Comparison of ENCODE assay signal across 7 mouse cellular contexts in the genomic region with DNA sequence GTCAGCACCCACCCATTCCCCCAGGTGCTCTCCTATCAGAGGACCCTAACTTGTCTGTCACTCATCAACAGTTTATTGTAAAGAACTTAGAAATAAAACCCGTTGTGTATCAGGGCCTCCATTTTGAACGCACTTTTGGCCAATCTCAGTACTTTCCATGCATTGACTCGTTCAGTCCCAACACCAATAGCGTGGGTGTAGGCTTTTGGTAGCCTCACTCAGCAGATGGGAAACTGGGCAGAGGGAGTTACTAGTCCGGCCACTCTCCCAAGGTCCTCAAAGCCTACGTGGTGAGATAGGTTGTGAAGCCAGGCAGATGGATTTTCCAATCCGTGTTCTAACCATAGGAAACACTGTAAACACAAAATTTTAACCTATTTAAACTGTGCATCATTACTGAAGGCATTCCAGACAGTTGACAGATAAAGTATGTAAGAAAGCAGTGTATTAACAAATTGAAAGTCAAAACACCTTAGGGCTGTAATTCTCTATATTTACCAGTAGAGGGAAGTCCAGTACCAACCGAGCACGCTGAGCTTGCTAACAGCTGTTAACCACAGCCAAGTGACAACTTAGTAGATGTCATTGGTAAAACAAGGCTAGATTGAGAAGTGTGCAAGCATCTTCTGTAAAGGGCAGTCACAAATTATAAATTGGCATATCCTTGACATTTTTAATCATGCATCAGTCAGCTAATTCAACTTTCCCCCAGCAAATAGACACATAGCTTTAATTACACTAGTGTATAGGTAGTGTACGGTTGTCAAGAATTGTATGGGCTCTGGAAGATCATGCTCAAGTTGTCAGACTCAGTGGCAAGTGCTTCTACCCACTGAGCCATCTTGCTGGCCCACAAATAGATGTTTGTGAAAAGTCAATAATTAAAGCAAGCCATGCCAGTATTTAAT. TPM values are rescaled to one million over a fixed set of nuclear protein-coding genes. Genes with fewer than 3 reads are reported as not detected.
DNase-seq lines count a peak whose midpoint lies in the region; TF ChIP-seq lines count a peak whose summit lies in the region.

No protein-coding gene starts in this region.

- intact Hi-C loops in gastrocnemius, postnatal 36 days (cut with DNase I): loop anchor here (5.0 kb wide), 2 partner anchors 566 to 581 kb away; no protein-coding TSS in a partner anchor

- peak; percentile 33 for DNase-seq in kidney, adult 9 months
- no peak for DNase-seq in kidney, postnatal 25 days
- peak; percentile 36 for DNase-seq in ES-CJ7 (ENCODE audit: low read depth, low spot score)
- DNase-seq in brain, embryonic 14.5 days (ENCODE audit: low read depth): peak; percentile 81
- peak; percentile 20 for DNase-seq in lung, postnatal 25 days (ENCODE audit: low spot score)
- DNase-seq in left cerebral cortex, adult 11 months (ENCODE audit: low spot score): no peak
- no peak for DNase-seq in gastrocnemius, postnatal 36 days

- no peak for TF ChIP-seq POLR2A in brain, embryonic 14.5 days (IDR thresholded peaks at IDR 0.05; ENCODE audit: borderline replicate concordance, extremely low read depth, insufficient read depth, insufficient read length, poor library complexity, severe bottlenecking)

- TF ChIP-seq CTCF in brain, embryonic 14.5 days (IDR thresholded peaks at IDR 0.05; ENCODE audit: borderline replicate concordance, extremely low read depth, insufficient read depth, insufficient read length): peak; percentile 71; the same call in 1 of the 2 replicates

RNA-seq across cellular contexts. Expression of a gene that starts 14.2 kb away (rescaled TPM):
- 3.1 and 4.2 TPM in 2 replicates for polyA plus RNA-seq in brain, embryonic 14.5 days (2012; rRNA removed)
- under 1 TPM; 0.23 to 0.27 TPM for total RNA-seq in gastrocnemius, postnatal 36 days (2021)

RNA-seq across cellular contexts. Expression of a gene that starts 49.5 kb away (rescaled TPM):
- 73.3 and 87.8 TPM in 2 replicates for polyA plus RNA-seq in brain, embryonic 14.5 days (2012; rRNA removed)
- 10 to 100 TPM; 39.4 to 50.0 TPM for total RNA-seq in gastrocnemius, postnatal 36 days (2021)

Comparison
In these comparisons a context has a peak if more than half of its experiments do, and no peak if none do; other contexts are left out.
1. DNase-seq: peak in kidney, adult 9 months (single experiment), ES-CJ7 (single experiment), brain, embryonic 14.5 days (single experiment) and lung, postnatal 25 days (single experiment); none in kidney, postnatal 25 days (0 of 2), left cerebral cortex, adult 11 months (single experiment) and gastrocnemius, postnatal 36 days (0 of 2).